Mouse (Mus musculus) adrenal gland, adult 8-10 months (tissue): ENCODE measurements around the gene Fam189a2. TPM values are rescaled to one million over a fixed set of nuclear protein-coding genes. Genes with fewer than 3 reads are reported as not detected.

Source experiments
- DNase-seq: peaks from one replicate; pipeline ENCODE4 v3.0.0; 2022
- total RNA-seq, 4 experiments: library from RNA; stranded (reverse); gene quantifications; 2 replicates each; pipeline ENCODE4 v1.2.4; 2022

Gene Fam189a2
- total RNA-seq = 10 to 100 TPM in 2 of 4 experiments, 1 to 10 TPM in 2; 8.0 to 16.6 (median 11.7) TPM

- DNase-seq = no peak
Observed at GRCm38 (mm10) chr19:24030871-24031556, at the start of gene Fam189a2. Gene Fam189a2 (minus strand): TSS chr19:24031019.

GRCm38 (mm10) chr19:24077658-24078057 is 46.8 kb upstream of the Fam189a2 start:
- DNase-seq = no peak

- no peak for DNase-seq
Observed at GRCm38 (mm10) chr19:24076536-24076935, 45.7 kb upstream of the Fam189a2 start.

- no peak for DNase-seq
Observed at GRCm38 (mm10) chr19:24075927-24076326, 45.1 kb upstream of the Fam189a2 start.

GRCm38 (mm10) chr19:24073155-24073554 is 42.3 kb upstream of the Fam189a2 start:
- no peak for DNase-seq

GRCm38 (mm10) chr19:24064348-24064895 is 33.6 kb upstream of the Fam189a2 start:
- DNase-seq = no peak

- no peak for DNase-seq
Observed at GRCm38 (mm10) chr19:24063585-24063984, 32.8 kb upstream of the Fam189a2 start.

GRCm38 (mm10) chr19:24058851-24059250 is 28.0 kb upstream of the Fam189a2 start:
- no peak for DNase-seq

GRCm38 (mm10) chr19:24058021-24058420 is 27.2 kb upstream of the Fam189a2 start:
- DNase-seq = no peak

DNA sequence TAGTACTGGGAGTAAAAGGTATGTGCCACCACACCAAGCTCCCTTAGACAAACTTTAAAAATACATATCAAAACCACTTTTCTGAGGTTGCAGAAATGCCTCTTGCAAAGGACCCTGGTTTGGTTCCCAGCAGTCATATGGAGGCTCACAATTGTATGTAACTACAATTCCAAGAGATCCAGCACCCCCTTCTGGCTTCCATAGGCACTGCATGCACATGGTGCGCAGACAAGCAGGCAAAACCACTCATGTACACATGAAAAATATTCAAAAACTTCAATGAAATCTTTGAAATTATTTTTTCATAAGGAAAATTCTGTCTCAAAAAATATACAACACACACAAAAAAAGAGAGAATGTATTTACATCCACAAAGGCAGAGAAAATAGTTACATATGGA is 26.1 kb upstream of the Fam189a2 start:
- DNase-seq = no peak

DNA sequence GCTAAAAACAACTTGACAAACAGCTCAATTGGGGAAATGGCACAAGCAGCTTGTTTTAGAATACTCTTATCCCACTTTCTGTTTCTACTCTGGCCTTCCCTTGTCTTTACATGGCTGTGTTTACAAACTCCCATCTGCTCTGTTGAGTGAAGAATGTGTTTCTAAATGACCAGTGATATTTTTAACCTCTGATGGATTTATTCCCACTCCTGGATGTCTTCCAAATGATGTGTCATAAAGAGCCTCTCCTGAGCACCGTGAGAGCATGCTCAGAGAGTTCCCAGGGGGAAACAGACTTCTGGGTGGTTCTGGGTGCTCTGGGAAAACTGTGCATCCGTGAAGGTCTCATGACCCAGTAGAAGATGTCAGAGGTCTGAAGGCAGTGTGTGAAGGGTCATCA is 24.1 kb upstream of the Fam189a2 start:
- no peak for DNase-seq

GRCm38 (mm10) chr19:24054265-24054664 is 23.4 kb upstream of the Fam189a2 start:
- DNase-seq = no peak

GRCm38 (mm10) chr19:24050514-24050913 is 19.7 kb upstream of the Fam189a2 start:
- DNase-seq = no peak

DNA sequence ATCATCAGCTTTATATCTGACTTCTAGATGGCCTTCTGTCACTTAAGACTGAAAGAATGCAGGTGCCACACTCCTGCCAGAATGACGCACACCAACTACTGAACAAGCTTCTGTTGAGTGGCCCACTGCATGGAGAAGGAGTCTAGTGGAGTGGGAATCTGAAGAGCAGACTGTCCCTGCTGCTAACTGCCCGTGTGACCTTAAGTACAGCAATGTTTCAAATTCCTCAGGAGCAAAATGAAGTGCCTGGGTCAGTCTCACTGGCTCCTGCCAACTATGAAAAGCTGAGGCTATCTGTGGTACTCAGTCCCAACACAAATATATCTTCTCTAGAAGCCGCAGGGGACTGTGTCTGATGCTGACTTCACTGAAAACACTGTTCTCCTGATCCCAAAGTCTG is 18.5 kb upstream of the Fam189a2 start:
- no peak for DNase-seq

DNA sequence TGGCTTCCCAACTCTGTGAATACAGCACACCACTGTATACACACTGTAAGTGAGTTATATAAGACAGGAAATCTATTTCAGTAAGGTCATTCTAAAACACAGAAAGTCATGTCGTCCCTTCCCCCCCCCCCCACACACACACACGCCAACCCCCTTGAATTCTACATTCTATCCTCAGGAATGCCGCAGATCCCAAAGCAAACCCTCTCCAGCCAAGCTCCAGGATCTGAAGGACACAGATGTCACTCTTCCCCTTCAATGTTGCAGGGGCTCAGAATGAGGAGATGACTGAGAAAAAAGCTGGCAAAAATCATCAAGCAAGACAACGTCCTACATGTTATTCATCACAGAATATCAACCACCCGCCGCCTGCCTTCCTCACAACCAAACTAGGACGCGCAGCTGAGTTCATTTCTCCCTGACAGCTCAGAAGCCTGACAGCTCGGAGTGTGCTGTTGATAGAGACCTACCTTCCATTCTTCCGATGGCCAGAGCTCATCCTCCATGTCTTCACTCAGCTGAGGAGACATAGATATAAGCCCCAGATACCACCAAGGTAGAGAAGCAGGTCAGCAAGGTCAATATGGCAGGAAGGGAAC is 15.7 kb upstream of the Fam189a2 start:
- DNase-seq = no peak

- DNase-seq = no peak
Observed at GRCm38 (mm10) chr19:24042387-24042786, 11.6 kb upstream of the Fam189a2 start.

- DNase-seq = no peak
Observed at GRCm38 (mm10) chr19:24039061-24039853, 8.4 kb upstream of the Fam189a2 start.

DNA sequence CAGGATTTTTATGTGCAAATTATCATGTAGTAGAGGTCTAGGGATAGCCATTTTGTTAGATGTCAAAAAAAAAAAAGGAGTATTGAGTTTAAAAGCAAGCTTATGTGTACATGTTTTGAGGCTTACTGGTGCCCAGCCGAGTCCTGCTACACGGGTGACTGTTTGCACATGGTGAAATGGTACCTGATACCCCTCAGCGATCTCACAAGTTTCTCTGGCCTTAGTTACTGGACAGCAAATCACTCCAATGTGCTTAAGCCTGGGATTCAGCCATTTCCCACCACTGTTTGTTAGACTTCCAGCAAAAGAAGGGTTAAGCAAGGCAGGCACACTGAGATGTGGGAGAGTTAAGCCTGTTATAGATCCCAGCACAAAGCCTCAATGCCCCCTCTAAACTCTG is 3.5 kb upstream of the Fam189a2 start:
- DNase-seq = no peak

DNA sequence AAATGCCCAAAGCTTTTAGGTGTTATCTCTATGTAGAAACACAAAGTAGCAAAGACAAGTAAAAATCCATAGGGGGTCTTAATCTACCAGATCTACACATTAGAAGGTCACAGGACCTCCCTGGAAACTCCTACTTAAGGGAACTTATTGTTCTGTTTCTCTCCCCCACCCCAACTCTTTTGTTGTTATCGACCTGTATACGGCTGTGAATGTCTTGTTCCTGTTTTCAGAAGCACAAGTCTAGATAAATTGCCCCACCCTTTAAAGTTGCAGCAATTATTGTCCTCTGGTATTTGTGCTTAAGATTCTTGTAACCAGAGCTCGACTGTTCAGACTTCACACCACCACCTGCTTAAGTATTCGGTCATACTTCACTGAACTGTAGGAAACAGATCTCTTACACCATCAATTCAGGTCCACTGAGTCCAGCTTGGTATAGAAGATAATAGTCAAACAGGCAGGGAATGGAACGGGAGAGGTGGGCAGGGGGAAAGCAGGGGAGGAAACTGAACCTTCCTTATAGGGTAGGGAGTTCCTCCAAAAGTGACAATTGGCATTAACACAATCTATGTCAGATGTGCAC is 1.9 kb upstream of the Fam189a2 start:
- DNase-seq = no peak

- no peak for DNase-seq
Observed at GRCm38 (mm10) chr19:24030511-24030870, 328 bp downstream of the Fam189a2 start.

DNA sequence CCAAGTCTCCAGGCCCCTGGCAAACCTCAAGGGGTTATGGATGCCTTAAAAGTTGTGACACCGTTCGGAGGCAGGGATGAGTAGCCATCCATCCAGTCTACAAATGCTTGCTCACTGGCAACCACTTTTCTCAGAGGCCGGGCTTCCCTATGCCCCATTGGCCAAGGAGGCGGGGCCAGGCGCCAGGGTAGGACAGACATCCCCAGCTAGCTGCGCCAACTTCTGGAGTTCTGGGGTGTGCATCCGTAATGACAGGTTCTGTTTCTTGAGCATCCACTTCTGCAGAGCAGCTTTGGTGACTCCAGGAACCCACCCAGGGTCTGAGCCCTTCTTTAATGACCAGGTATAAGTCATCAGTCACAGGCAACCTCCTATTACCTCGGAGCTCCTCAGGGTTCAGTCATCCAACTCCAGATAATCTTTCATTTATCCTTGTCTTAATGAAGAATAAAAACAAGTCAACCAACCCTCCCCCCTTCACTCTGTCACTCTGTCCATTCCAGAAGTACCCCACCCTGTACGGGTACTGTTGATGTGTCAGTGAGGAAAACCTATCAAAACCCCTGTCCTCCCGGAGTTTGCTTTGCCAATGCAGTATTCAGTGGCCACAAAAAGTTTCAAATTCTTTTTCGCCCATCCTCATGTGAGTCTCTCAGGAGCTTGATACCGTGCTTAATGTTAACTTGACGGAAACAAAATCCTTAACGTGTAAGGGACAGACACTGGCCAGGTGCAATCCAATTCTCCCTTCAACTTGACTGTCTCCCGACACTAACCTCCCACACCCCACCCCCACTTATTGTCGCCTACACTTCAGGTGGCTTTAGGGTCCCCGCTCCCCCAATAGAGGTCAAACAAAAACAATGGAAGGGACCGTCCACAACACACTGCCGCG is 956 bp downstream of the Fam189a2 start:
- no peak for DNase-seq

DNA sequence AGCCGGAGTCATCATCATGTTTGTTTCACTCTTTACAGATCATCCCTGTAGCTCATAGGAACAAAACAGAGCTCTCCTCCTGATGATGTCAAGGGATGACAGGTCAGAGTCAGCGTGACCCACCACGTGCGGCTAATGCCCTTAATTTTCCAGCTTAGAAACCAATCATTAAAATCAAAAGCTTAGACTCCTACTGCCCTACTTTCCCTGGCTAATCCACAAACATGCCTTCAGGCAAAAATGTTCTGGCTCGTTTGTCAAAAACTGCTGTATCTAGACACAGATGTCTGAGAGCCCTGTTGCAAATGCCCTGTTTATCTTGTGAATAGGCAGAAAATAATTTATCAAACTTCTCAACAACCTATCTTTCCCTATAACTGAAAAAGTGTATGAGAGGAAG is 4.9 kb downstream of the Fam189a2 start:
- no peak for DNase-seq
